Mouse (Mus musculus): ENCODE results near the gene Smtn. TPM values are rescaled to one million over a fixed set of nuclear protein-coding genes. Genes with fewer than 3 reads are reported as not detected.

The Smtn gene
- total and polyA plus RNA-seq, 3 experiments: not detected

GRCm38 (mm10) chr11:3580306-3581084 is 40.1 kb upstream of the Smtn start:
- no peak for ATAC-seq (ENCODE audit: extremely low read depth, insufficient number of reproducible peaks, low FRiP score, poor library complexity, severe bottlenecking)
- H3K27me3 ChIP-seq (ENCODE audit: insufficient read depth, low read length): no peaks in the 10 kb centered on the region

GRCm38 (mm10) chr11:3578050-3578725 is 37.8 kb upstream of the Smtn start:
- H3K4me1 ChIP-seq (ENCODE audit: insufficient read depth, low read depth, low read length): no peaks in the 10 kb centered on the region
- no peak for DNase-seq (ENCODE audit: low spot score)
- H3K9me3 ChIP-seq (replicated peaks): no peaks in the 10 kb centered on the region
- no peak overlapping the region for H3K4me3 ChIP-seq (ENCODE audit: low read depth, low read length)
- H3K36me3 ChIP-seq (replicated peaks): no peaks in the 10 kb centered on the region
- ATAC-seq (ENCODE audit: extremely low read depth, insufficient number of reproducible peaks, low FRiP score, poor library complexity, severe bottlenecking): no peak
- no peak for TF ChIP-seq POLR2AphosphoS5 (IDR thresholded peaks at IDR 0.05; ENCODE audit: insufficient replicate concordance, low read depth, low read length)
- no peak for TF ChIP-seq GATA2 (IDR thresholded peaks at IDR 0.05; ENCODE audit: borderline replicate concordance, low read depth, low read length)
- no peak for TF ChIP-seq TAL1 (conservative IDR thresholded peaks at IDR 0.05; ENCODE audit: low read depth, low read length)
- no peak for TF ChIP-seq GATA1 (IDR thresholded peaks at IDR 0.05; ENCODE audit: borderline replicate concordance, low read length)
- no peak for TF ChIP-seq CTCF (IDR thresholded peaks at IDR 0.05; ENCODE audit: low read depth, low read length)
- H3K27me3 ChIP-seq (ENCODE audit: insufficient read depth, low read length): peaks cover 4% of the 10 kb centered on the region

More at GRCm38 (mm10) chr11:3580306-3581084, 40.1 kb upstream of the Smtn start:
- no peak for DNase-seq (ENCODE audit: low spot score)
- no peak for TF ChIP-seq GATA1 (IDR thresholded peaks at IDR 0.05; ENCODE audit: borderline replicate concordance, low read length)
- TF ChIP-seq CTCF (IDR thresholded peaks at IDR 0.05; ENCODE audit: low read depth, low read length): no peak
- no peak for TF ChIP-seq GATA2 (IDR thresholded peaks at IDR 0.05; ENCODE audit: borderline replicate concordance, low read depth, low read length)
- no peak for TF ChIP-seq POLR2AphosphoS5 (IDR thresholded peaks at IDR 0.05; ENCODE audit: insufficient replicate concordance, low read depth, low read length)
- TF ChIP-seq TAL1 (conservative IDR thresholded peaks at IDR 0.05; ENCODE audit: low read depth, low read length): no peak
- Histone ChIP-seq H3K4me3 (ENCODE audit: low read depth, low read length) (no peak overlapping the region), H3K36me3 (replicated peaks) (no peaks in the 10 kb centered on the region), H3K4me1 (ENCODE audit: insufficient read depth, low read depth, low read length) (no peaks in the 10 kb centered on the region), H3K9me3 (replicated peaks) (no peaks in the 10 kb centered on the region)

GRCm38 (mm10) chr11:3575238-3575637 is 34.8 kb upstream of the Smtn start:
- ATAC-seq (ENCODE audit: extremely low read depth, insufficient number of reproducible peaks, low FRiP score, poor library complexity, severe bottlenecking): no peak
- no peaks in the 10 kb centered on the region for H3K4me1 ChIP-seq (ENCODE audit: insufficient read depth, low read depth, low read length)
- peaks cover 7% of the 10 kb centered on the region for H3K27me3 ChIP-seq (ENCODE audit: insufficient read depth, low read length)

GRCm38 (mm10) chr11:3573092-3573491 is 32.7 kb upstream of the Smtn start:
- Histone ChIP-seq H3K4me1 (ENCODE audit: insufficient read depth, low read depth, low read length) (no peaks in the 10 kb centered on the region), H3K4me3 (ENCODE audit: low read depth, low read length) (no peak overlapping the region), H3K27me3 (ENCODE audit: insufficient read depth, low read length) (peaks cover 7% of the 10 kb centered on the region), H3K9me3 (replicated peaks) (no peaks in the 10 kb centered on the region), H3K36me3 (replicated peaks) (no peaks in the 10 kb centered on the region)
- ATAC-seq (ENCODE audit: extremely low read depth, insufficient number of reproducible peaks, low FRiP score, poor library complexity, severe bottlenecking): no peak
- no peak for DNase-seq (ENCODE audit: low spot score)
- TF ChIP-seq CTCF (IDR thresholded peaks at IDR 0.05; ENCODE audit: low read depth, low read length): no peak

More at GRCm38 (mm10) chr11:3575238-3575637, 34.8 kb upstream of the Smtn start:
- no peaks in the 10 kb centered on the region for H3K9me3 ChIP-seq (replicated peaks)
- H3K36me3 ChIP-seq (replicated peaks): no peaks in the 10 kb centered on the region
- no peak for DNase-seq (ENCODE audit: low spot score)
- no peak overlapping the region for H3K4me3 ChIP-seq (ENCODE audit: low read depth, low read length)
- no peak for TF ChIP-seq TAL1 (conservative IDR thresholded peaks at IDR 0.05; ENCODE audit: low read depth, low read length)
- TF ChIP-seq GATA1 (IDR thresholded peaks at IDR 0.05; ENCODE audit: borderline replicate concordance, low read length): no peak
- no peak for TF ChIP-seq POLR2AphosphoS5 (IDR thresholded peaks at IDR 0.05; ENCODE audit: insufficient replicate concordance, low read depth, low read length)
- no peak for TF ChIP-seq GATA2 (IDR thresholded peaks at IDR 0.05; ENCODE audit: borderline replicate concordance, low read depth, low read length)
- no peak for TF ChIP-seq CTCF (IDR thresholded peaks at IDR 0.05; ENCODE audit: low read depth, low read length)

GRCm38 (mm10) chr11:3572181-3572580 is 31.8 kb upstream of the Smtn start:
- TF ChIP-seq TAL1 (conservative IDR thresholded peaks at IDR 0.05; ENCODE audit: low read depth, low read length): no peak
- TF ChIP-seq GATA1 (IDR thresholded peaks at IDR 0.05; ENCODE audit: borderline replicate concordance, low read length): no peak
- no peak for TF ChIP-seq GATA2 (IDR thresholded peaks at IDR 0.05; ENCODE audit: borderline replicate concordance, low read depth, low read length)
- TF ChIP-seq POLR2AphosphoS5 (IDR thresholded peaks at IDR 0.05; ENCODE audit: insufficient replicate concordance, low read depth, low read length): no peak
- TF ChIP-seq CTCF (IDR thresholded peaks at IDR 0.05; ENCODE audit: low read depth, low read length): no peak
- H3K9me3 ChIP-seq (replicated peaks): no peaks in the 10 kb centered on the region
- H3K4me3 ChIP-seq (ENCODE audit: low read depth, low read length): no peak overlapping the region
- no peak for ATAC-seq (ENCODE audit: extremely low read depth, insufficient number of reproducible peaks, low FRiP score, poor library complexity, severe bottlenecking)
- H3K27me3 ChIP-seq (ENCODE audit: insufficient read depth, low read length): peaks cover 7% of the 10 kb centered on the region
- no peaks in the 10 kb centered on the region for H3K4me1 ChIP-seq (ENCODE audit: insufficient read depth, low read depth, low read length)
- no peak for DNase-seq (ENCODE audit: low spot score)
- no peaks in the 10 kb centered on the region for H3K36me3 ChIP-seq (replicated peaks)

GRCm38 (mm10) chr11:3570321-3570720 is 29.9 kb upstream of the Smtn start:
- Histone ChIP-seq H3K9me3 (replicated peaks) (no peaks in the 10 kb centered on the region), H3K36me3 (replicated peaks) (no peaks in the 10 kb centered on the region), H3K27me3 (ENCODE audit: insufficient read depth, low read length) (peaks cover 9% of the 10 kb centered on the region), H3K4me1 (ENCODE audit: insufficient read depth, low read depth, low read length) (no peaks in the 10 kb centered on the region), H3K4me3 (ENCODE audit: low read depth, low read length) (no peak overlapping the region)
- TF ChIP-seq TAL1 (conservative IDR thresholded peaks at IDR 0.05; ENCODE audit: low read depth, low read length) (no peak), POLR2AphosphoS5 (IDR thresholded peaks at IDR 0.05; ENCODE audit: insufficient replicate concordance, low read depth, low read length) (no peak), GATA2 (IDR thresholded peaks at IDR 0.05; ENCODE audit: borderline replicate concordance, low read depth, low read length) (no peak), CTCF (IDR thresholded peaks at IDR 0.05; ENCODE audit: low read depth, low read length) (no peak), GATA1 (IDR thresholded peaks at IDR 0.05; ENCODE audit: borderline replicate concordance, low read length) (no peak)
- no peak for ATAC-seq (ENCODE audit: extremely low read depth, insufficient number of reproducible peaks, low FRiP score, poor library complexity, severe bottlenecking)
- DNase-seq (ENCODE audit: low spot score): no peak
